Mouse (Mus musculus) limb, embryonic 11.5 days (tissue): ENCODE measurements around the gene Sema3f. TPM values are rescaled to one million over a fixed set of nuclear protein-coding genes. Genes with fewer than 3 reads are reported as not detected.

Experiments used
- ATAC-seq: fragments of 200-750 bp; cut with Nextera tagmentation; 2 replicates; pipeline ENCODE4 v1.8.0; 2017; ENCODE audit warnings: low read depth; ENCODE audit not compliant: insufficient number of reproducible peaks, low FRiP score, low TSS enrichment
- DNase-seq: peaks from one replicate; pipeline ENCODE4 v3.0.0-alpha.2; 2015; ENCODE audit warnings: low spot score
- H3K27ac ChIP-seq: fragments of 300-500 bp; sonication (generic); replicated peaks from 2 replicates; pipeline ENCODE4 v1.5.1; 2014; ENCODE audit warnings: low read depth, mild to moderate bottlenecking, low read length
- H3K27me3 ChIP-seq: fragments of 300-500 bp; sonication (generic); 2 replicates; pipeline ENCODE4 v1.6.1; 2014; ENCODE audit warnings: mild to moderate bottlenecking, low read length, mixed read lengths; ENCODE audit not compliant: control insufficient read depth, insufficient read depth
- H3K36me3 ChIP-seq: fragments of 300-500 bp; sonication (generic); 2 replicates; pipeline ENCODE4 v1.6.1; 2014; ENCODE audit warnings: mild to moderate bottlenecking, low read length, moderate library complexity, mixed read lengths; ENCODE audit not compliant: control insufficient read depth, insufficient read depth
- H3K4me1 ChIP-seq: fragments of 300-500 bp; sonication (generic); 2 replicates; pipeline ENCODE4 v1.6.1; 2014; ENCODE audit warnings: low read length, mixed read lengths; ENCODE audit not compliant: control insufficient read depth, insufficient read depth
- H3K4me2 ChIP-seq: fragments of 300-500 bp; sonication (generic); 2 replicates; pipeline ENCODE4 v1.6.1; 2014; ENCODE audit warnings: low read depth, mild to moderate bottlenecking, moderate library complexity; ENCODE audit not compliant: severe bottlenecking
- H3K4me3 ChIP-seq: fragments of 300-500 bp; sonication (generic); 2 replicates; pipeline ENCODE4 v1.5.1; 2014; ENCODE audit warnings: low read depth, low read length
- H3K9ac ChIP-seq: fragments of 300-500 bp; sonication (generic); 2 replicates; pipeline ENCODE4 v1.6.1; 2014; ENCODE audit warnings: mild to moderate bottlenecking, low read length
- H3K9me3 ChIP-seq: fragments of 300-500 bp; sonication (generic); 2 replicates; pipeline ENCODE4 v1.6.1; 2016; ENCODE audit warnings: low read length; ENCODE audit not compliant: control insufficient read depth
- WGBS: fragments of 180-500 bp; shearing (Covaris S2); extraction: QIAGEN DNeasy Blood & Tissue Kit; methylation state at CpG from one replicate; pipeline ENCODE4 v1.1.7; 2014; 5-methylcytosine and 5-hydroxymethylcytosine counted together
- polyA plus RNA-seq: library from polyadenylated mRNA; unstranded; fragments of >200 nt; fragmentation: Nextera tagmentation; extraction: Ambion mirVana; gene quantifications from 2 replicates; pipeline ENCODE4 v1.2.1, GENCODE M21; 2014

Gene Sema3f
- polyA plus RNA-seq, 1 experiment from 2014 or later: 27.4 TPM

DNA sequence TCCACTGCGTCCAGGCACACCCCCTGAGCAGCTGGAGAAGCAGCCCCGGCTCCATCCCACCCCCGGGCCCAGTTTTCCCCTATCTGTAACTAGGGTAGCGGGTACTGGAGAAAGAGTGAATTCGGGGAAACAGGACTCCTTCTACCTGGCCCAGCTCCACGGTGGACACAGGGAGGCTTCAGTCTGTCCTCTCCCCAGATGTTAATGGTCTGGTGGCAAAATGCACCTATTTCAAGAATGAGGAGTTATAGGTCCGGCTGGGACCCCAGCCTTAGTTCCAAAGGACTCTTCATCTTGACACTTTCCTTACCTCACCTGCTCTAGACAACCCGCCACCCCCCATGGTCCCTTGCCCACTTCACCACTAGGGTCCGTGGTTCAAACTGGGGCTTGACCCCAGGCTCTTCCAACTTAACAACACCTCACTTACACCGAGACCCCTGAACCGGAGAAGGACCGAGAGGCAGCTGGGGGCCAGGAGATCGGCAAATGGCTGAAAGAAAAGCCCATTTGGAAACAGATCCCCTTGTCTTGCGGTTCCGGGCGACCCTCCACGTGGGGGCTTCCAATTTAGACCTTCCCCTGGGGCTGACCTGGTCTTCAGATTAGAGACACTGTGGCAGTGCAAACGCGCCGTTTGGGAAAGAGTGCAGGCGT lies 1.7 kb downstream of the Sema3f start:
- H3K36me3 ChIP-seq: peaks cover 5% of the 10 kb centered on the region
- no peak for DNase-seq
- H3K9ac ChIP-seq: peak overlapping the region; percentile 98
- ATAC-seq: no peak
- H3K4me1 ChIP-seq: peaks cover 49% of the 10 kb centered on the region
- H3K27me3 ChIP-seq: no peaks in the 10 kb centered on the region
- no peaks in the 10 kb centered on the region for H3K9me3 ChIP-seq
- under 1% methylated on average over 21 of the region's 21 CpGs for WGBS
- peak overlapping the region; percentile 94 for H3K4me3 ChIP-seq
- peak overlapping the region; percentile 94 for H3K27ac ChIP-seq
- peak overlapping the region; percentile 93 for H3K4me2 ChIP-seq

DNA sequence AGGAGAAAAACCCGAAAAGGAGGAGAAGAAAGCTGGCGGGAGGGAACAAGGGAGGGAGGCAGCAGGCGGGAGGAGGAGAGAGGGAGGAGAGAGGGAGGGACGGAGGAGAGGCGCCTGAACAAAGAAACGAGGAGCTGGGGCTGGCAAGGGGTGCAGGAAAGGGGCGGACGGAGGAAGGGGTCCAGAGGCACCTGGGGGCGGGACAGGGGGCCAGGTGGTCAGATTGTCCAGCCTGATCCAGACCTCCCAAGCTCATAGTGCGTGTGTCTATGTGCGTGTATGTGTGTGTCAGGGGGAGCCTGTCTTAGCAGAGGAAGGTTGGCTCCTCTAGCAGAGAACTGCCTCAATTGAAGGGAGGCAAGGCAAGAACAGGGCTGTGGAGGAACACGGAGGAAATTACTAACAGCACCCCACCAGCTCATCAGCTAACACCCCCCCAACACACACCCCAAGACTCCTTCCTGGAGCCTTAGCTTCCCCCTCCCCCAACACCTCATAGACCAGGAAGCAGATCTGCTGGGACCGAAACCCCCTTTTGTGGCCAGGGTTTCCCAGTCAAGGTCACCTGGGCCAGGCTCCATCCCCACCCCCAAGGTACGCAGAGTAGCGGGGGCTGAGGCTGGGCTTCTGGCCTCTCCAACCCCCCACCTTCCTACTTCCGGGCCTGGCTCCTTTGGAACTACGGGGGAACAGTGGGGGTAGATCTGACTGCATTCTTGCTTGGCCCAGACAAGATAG lies 2.4 kb downstream of the Sema3f start:
- peak; percentile 28; the same call in 1 of the 2 replicates for ATAC-seq
- no peaks in the 10 kb centered on the region for H3K27me3 ChIP-seq
- peak overlapping the region; percentile 94 for H3K4me3 ChIP-seq
- peak; percentile 77 for DNase-seq
- H3K4me2 ChIP-seq: peak overlapping the region; percentile 93
- H3K4me1 ChIP-seq: peaks cover 54% of the 10 kb centered on the region
- 0% methylated on average over 17 of the region's 17 CpGs for WGBS
- H3K27ac ChIP-seq: peak overlapping the region; percentile 94
- H3K36me3 ChIP-seq: peaks cover 8% of the 10 kb centered on the region
- H3K9ac ChIP-seq: peak overlapping the region; percentile 98
- H3K9me3 ChIP-seq: no peaks in the 10 kb centered on the region

- WGBS: under 1% methylated on average over 14 of the region's 14 CpGs
- peaks cover 9% of the 10 kb centered on the region for H3K36me3 ChIP-seq
These were observed 3.5 kb downstream of the Sema3f start for GRCm38 (mm10) chr9:107706781-107707211.

DNA sequence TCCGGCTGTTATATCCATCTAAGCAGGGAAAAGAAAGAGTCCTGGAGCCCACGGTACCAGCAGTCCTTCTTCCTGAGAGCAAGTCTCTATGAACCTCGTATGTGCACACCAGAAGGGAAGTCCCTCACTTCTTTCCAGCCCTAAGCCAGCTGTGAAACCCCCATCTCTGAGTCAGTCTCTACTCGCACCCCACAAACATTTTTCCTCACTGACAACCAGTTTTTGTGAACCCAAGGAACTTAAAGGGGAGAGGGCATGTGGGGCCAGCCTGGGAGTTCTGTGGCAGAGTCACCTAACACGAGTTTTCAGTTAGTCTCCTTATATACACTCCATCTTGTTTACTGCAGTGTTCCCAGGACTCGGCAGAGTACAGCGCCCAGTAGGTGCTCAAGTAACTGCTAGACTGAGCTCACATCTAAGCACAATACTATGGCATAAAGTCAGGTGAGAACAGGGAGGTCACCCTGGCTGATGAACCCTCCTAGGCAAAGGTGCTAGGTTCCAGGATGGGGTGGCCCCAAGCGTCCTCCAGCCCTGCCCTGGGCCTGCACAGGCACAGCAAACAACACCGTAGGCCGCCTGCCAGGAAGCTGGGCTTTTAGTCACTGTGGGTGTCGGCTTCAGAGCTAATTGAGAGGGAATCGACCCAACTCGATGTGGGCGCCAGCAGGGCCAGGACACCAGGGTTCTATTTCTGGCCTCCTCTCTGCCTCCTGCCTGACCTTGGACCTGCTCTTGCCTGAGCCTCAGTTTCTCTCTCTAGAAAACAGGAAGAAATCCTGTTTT lies 6.7 kb downstream of the Sema3f start:
- peak overlapping the region; percentile 8; the same call in 1 of the 2 replicates for H3K27ac ChIP-seq
- 0 out of 2 replicates have a peak overlapping the region, but pooled peaks have one; percentile 15 for H3K4me2 ChIP-seq
- DNase-seq (no peak), ATAC-seq (no peak)
- no peak overlapping the region for H3K9ac ChIP-seq
- no peak overlapping the region for H3K4me3 ChIP-seq
- peaks cover 9% of the 10 kb centered on the region for H3K36me3 ChIP-seq
- no peaks in the 10 kb centered on the region for H3K27me3 ChIP-seq
- H3K4me1 ChIP-seq: peaks cover 86% of the 10 kb centered on the region
- no peaks in the 10 kb centered on the region for H3K9me3 ChIP-seq
- WGBS: 49% methylated on average over 14 of the region's 14 CpGs

More at GRCm38 (mm10) chr9:107706781-107707211, 3.5 kb downstream of the Sema3f start:
- Histone ChIP-seq H3K27me3 (no peaks in the 10 kb centered on the region), H3K4me2 (peak overlapping the region; percentile 93), H3K9me3 (no peaks in the 10 kb centered on the region), H3K9ac (peak overlapping the region; percentile 98), H3K4me1 (peaks cover 62% of the 10 kb centered on the region), H3K4me3 (peak overlapping the region; percentile 94), H3K27ac (peak overlapping the region; percentile 94)
- 0 out of 2 replicates have a peak, but pooled peaks have one; percentile 10 for ATAC-seq
- DNase-seq: peak; percentile 82

DNA sequence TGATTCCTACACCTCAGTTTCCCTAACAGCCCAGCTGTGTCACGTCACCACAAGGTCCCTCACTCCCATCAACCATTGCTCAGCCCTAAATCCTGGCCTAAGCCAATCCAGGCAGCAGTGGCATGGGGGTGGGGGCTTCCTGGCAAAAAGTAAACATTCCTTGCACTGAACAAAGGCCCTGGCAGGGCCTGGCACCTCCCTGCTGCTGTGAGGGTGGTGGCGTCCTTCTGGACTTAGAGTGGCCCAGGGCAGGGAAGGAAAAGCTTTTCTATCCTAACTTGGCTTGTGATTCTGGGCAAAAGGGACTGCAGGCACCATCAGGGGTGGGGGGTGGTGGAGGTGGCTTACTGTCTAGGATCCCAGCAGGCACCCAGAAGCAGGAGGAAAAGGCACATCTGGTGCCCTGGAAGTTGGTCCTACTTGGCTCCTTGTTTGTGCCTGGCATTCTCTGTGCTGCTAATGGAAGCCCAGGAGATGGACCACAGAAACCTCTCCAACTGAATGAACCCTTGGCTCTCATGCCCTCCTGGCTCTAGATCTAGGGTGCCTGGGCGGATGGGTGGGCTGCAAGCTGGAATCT lies 7.6 kb downstream of the Sema3f start:
- Histone ChIP-seq H3K9me3 (no peaks in the 10 kb centered on the region), H3K36me3 (peaks cover 9% of the 10 kb centered on the region), H3K27ac (no peak overlapping the region; the same call in 1 of the 2 replicates), H3K27me3 (no peaks in the 10 kb centered on the region), H3K9ac (no peak overlapping the region; the same call in 1 of the 2 replicates), H3K4me3 (no peak overlapping the region), H3K4me2 (no peak overlapping the region), H3K4me1 (peaks cover 94% of the 10 kb centered on the region)
- DNase-seq (no peak), ATAC-seq (no peak)
- WGBS: 80% methylated on average over 3 of the region's 3 CpGs

GRCm38 (mm10) chr9:107701594-107701993 lies 8.7 kb downstream of the Sema3f start:
- no peak for DNase-seq
- Histone ChIP-seq H3K9me3 (no peaks in the 10 kb centered on the region), H3K27me3 (no peaks in the 10 kb centered on the region), H3K4me3 (no peak overlapping the region), H3K4me1 (peaks cover 94% of the 10 kb centered on the region), H3K9ac (no peak overlapping the region), H3K36me3 (peaks cover 9% of the 10 kb centered on the region), H3K4me2 (no peak overlapping the region), H3K27ac (peak overlapping the region; percentile 36; the same call in 1 of the 2 replicates)
- WGBS: 50% methylated on average over 12 of the region's 12 CpGs
- no peak for ATAC-seq

DNA sequence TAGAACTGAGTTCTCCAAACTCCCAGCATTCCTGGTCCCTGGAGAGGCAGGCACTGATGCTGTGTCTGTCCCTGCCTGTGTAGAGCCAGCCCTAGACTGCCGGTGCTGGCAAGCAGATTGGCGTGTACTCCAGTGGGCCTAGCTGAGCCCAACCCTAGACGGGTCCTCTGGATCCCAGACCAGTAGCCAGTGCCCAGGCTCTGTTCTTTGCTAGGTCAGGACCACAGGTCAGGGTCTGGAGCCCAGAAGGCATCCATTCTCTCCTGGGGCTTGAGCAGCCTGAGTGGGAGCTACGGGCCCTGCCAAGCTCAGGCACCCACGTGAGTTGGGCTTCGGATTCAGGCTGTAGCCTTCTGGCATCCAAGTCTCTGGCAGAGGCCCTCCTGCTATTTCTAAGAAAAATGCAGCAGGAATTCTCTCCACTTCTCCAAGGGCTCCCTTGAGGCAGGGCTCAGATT lies 10.1 kb downstream of the Sema3f start:
- Histone ChIP-seq H3K27me3 (no peaks in the 10 kb centered on the region), H3K4me1 (peaks cover 80% of the 10 kb centered on the region), H3K27ac (peak overlapping the region; percentile 57), H3K36me3 (peaks cover 9% of the 10 kb centered on the region), H3K9ac (peak overlapping the region; percentile 19; the same call in 1 of the 2 replicates), H3K4me2 (peak overlapping the region; percentile 41; the same call in 1 of the 2 replicates), H3K9me3 (no peaks in the 10 kb centered on the region), H3K4me3 (no peak overlapping the region)
- 32% methylated on average over 6 of the region's 6 CpGs for WGBS
- DNase-seq (no peak), ATAC-seq (0 out of 2 replicates have a peak, but pooled peaks have one; percentile 37)
